Mouse (Mus musculus) CD4-positive, CD25-positive, alpha-beta regulatory T cell, adult 4 months (primary cell): ENCODE data around the gene Arl16. TPM values are rescaled to one million over a fixed set of nuclear protein-coding genes. Genes with fewer than 3 reads are reported as not detected.

Experiments
- ATAC-seq: one replicate; pipeline ENCODE4 v1.8.0; 2017
- polyA plus RNA-seq, 2 experiments: library from polyadenylated mRNA; unstranded; fragments of 100-300 nt; shearing (Covaris generic); gene quantifications; one replicate each; pipeline ENCODE4 v1.2.1; 2017

Arl16 gene
- polyA plus RNA-seq, 2 experiments from 2014 or later, result 34.8 to 44.8 TPM

DNA sequence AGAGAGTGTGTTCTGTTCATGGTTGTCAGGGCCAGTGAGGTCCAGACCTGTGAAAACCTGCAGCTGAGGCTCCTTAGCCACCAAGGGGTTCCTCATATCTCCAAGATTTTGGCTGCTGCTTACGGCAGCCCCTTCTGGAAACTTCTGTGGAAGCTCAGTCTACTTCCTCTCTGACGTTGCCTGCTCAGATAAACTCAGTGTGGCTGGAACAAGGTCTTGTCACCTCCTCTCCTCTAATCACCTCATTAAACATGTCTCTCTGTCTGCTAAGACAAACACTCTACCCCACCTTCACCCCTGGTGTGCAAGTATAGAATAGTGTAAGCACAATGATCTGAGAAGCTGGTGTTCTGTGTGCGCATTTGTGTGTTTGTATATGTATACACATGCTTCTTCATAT lies 21.9 kb downstream of the Arl16 start:
- no peak for ATAC-seq

DNA sequence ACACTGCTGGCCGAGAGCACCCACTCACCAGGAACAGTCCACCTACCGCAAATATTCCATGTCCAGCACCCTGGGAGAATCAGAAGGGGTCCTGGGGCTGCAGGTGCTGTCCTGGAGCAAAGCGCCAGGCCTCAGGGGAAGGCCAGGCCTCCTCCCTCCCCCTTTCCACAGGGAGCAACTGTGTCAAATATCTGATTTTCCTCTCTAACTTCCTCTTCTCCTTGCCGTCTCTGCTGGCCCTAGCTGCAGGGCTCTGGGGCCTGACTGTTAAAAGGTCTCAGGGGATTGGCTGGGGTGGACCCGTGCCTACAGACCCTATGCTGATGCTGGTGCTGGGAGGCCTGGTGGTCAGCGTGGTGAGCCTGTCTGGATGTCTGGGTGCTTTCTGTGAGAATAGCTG lies 23.3 kb downstream of the Arl16 start:
- ATAC-seq, result no peak

DNA sequence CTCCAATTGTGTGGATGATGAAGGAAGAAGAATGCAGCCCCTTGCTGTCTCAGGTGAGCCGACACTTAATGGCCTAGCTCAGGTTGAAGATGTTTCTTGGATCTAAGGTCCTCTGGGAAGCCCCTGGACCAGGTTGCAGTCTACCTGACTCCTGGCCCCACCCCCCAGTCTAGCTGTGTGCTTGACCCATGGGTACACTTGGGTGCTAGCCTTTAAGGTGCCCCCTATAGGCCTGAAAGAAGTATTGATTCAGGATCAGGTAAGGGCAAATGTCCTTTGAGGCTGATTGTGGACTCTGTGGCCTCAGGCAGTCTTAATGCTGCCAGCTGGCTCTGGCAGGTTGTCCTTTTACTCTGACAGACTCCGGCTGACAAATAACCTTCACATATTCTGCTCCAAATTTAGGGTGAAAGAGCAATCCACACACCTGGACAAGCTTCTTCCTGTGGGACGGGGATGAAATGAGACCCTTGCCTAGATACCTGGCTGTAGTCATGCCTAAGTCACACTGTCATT lies 24.6 kb downstream of the Arl16 start:
- no peak for ATAC-seq

DNA sequence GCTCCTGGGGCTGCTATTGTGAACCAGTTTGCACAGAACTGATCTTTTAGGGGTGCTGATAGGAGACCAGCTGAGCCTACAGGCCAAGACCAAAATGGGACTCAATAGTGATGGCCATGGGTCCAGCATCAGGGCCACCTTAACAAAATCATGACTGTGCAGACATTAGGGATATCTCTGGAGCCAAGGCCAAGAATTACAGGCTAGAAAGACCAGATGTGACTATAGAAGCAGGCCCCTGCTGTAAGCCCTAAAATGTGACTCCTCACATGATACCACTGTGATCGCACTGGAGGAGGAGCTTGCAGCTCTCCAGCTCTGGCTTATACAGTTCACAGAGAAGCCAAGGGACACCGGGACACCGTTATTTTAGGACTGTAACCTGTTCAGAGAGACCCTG lies 25.1 kb downstream of the Arl16 start, which contains the start of gene Tspan10:
Gene Tspan10 (plus strand): TSS at position 301 of the 400 bp plus-strand sequence.
- no peak for ATAC-seq

DNA sequence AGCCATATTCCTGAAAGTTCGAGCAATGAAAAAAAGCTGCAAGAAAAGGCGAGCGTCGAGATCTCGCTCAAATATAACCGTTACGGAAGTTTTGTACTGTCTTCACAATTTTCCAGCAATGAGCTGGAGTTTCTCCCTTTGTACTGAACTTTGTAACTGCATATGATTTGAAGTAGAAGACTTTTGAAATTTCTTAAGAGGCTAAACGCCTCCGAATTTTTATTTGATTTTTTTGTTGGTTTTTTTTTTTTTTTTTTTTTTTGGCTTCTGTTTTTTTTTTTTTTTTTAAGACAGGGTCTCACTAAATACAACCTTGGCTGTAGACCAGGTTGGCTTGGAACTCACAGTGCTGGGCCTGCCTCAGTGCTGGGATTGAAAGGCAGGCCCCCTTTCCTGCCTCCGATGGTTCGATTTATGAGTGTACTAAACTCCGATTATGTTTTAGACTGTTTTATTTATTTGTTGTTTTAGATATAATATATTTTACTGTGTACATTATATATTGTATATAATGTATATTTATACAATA lies 29.5 kb downstream of the Arl16 start:
- no peak for ATAC-seq

DNA sequence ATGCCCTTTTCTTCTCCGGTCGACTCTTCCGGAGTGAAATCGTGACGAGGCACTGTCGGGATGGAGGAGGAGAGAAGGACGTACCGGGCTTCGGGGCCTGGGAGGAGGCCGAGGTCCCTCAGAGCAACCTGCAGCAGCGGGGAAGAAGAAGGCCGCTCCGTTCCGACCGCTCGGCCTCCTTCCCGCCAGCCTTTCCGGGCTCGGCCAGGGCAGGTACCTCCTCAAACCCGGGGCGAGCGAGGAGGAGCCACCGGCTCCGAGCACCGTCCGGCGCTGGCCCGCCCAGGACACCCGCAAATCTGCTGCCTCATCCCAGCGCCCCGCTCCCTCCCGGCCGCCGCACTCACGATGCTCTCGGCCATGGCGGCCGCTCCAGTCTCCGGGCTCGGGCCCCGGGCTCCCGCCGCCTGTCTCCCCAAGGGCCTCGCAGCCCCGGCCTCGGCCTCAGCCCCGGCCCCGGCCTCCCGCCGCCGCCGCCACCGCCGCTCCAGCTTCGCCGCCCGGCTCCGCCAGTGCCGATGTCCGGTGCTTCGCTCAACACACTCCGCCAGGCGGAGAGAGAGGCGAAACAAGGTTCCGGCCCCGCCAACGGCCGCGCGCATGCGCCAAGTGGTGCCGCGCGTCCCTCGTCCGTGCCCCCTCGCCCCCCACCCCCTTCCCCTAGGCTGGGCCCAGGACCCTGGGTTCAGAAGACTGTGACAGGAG lies 30.1 kb downstream of the Arl16 start, which contains the start of gene Nploc4:
Gene Nploc4 (minus strand): TSS at position 557 of the 705 bp plus-strand sequence.
- ATAC-seq, result peak; percentile 45

DNA sequence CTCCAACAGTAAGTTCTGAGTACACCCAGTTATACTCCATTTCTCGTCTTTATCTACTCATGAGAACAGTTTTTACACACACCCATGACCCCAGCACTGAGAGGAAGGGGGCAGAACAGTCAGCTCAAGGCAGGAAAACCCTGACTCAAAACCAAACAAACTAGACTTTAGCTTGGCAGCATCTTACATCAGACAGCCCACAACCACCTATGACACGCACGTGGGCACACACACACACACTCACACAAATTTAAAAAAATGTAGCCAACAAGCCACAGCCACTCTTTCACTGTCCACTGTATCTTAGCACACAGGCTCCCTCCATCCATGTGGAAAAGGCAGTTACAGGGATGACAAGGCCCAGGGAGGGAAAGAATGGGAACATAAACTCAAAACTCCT lies 40.7 kb downstream of the Arl16 start:
- no peak for ATAC-seq

DNA sequence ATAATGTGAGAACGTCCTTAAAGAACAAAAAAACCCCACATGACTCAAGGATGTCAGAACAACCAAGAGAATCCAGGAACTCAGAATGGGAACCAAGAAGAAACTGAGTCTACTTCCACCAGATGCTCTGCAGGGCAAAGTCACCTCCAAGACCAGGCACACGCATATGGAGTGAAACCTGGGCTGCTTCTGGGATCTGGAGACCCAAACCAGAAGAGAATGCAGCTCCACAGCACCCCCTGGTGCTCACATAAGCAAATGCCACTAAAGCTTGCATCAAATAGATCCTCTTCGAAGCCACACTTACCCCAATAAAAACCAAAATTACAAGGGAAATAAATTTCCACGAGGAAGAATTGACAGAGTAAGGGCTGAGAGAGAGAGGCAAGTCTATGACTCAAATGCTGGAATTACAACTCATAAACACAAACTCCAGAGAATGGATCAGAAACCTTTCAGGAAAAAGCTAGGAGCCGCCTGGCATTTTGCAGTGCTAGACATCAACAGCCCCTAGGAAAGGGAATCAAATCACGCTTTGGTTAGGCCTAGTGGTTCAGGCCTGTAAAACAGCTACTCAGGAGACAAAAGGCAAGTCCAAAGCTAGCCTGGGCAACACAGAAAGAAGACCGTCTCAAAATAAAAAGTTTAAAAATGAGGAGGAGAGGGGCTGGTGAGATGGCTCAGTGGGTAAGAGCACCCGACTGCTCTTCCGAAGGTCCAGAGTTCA lies 43.7 kb downstream of the Arl16 start:
- ATAC-seq, result no peak

DNA sequence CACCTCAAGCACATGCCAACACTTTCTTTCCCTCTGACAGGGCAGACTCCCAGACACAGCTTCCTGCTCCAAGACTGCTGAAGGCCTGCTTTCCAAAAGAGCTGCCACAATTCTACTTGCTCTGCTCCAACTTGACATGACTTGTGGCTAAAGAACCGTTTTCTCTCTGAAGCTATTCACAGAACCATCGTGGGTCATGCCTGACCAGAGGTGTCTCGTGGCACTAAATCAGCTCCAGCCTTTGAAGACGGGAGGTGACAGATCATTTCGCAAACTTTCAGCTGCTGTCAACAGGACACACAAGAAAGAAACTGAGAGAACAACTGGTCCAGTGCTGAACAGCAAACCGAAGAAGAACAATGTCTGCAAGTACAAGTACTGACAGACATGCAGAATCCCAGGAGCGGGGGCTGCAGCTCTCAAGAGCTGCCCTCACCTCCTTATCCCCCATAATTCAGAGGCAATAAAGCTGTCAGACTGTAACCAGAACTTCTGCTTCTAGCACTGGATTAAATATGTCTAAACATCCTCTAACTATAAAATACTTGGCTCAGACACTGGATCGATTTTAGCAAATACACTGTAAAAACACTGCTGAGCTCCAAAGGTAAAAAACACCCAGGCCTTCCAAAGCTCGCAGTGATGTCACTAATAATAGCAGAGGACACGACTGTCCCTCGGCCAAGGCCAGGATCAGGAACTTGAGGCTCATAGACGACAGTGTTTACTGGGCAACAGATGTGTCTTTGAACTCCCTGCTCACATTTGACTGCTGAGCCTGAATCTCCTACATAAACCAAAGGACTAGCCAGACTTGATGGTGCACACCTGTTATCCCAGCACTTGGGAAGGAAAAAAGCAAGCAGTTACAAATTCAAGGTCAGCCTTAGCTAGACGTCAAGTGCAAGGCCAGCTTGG lies 44.5 kb downstream of the Arl16 start:
- ATAC-seq, result no peak

DNA sequence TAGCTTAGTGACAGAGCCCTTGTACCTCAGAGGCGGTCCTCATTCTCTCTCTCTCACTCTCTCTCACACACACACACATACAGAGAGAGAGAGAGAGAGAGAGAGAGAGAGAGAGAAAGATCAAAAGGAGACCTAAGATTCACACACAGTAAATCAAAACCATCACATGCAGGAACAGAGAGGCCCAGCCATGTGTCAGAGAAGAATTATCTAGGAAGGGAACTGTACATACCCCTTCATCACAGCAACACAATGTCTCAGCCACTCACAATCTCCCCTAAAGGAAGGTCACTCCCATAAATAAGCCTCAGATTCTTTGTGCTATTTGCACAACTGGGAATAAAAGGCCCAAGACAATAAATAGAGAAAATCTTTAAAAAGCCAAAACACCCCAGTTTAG lies 48.8 kb downstream of the Arl16 start:
- ATAC-seq, result no peak

DNA sequence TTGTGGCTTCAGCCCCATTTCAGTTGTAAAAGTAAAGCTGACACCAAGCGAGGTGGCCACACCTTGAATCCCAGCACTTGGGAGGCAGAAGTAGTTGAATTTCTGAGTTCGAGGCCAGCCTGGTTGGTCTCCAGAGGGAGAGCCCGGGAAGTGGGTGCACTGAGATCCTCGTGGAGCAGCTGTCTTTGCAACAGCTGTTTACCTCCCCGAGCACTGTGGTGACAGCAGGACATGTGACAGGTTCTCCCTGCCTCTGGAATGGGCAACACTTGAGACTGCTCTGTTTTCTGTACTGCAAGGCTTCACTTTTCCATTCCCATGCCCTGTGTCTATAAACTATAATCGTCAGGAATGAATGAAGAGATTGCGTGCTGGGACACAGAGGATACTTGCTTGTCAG lies 49.6 kb downstream of the Arl16 start:
- ATAC-seq, result no peak

Other genes with a start within 250 kb of the Arl16 start
- gene Bahcc1, start 234.7 kb downstream of the Arl16 start, polyA plus RNA-seq, result not detected
- gene Actg1, start 119.1 kb downstream of the Arl16 start, polyA plus RNA-seq, result 1,000 to 10,000 TPM; 2,387 to 3,192 TPM
- under 1 TPM; 0.67 to 0.99 TPM for gene Fscn2, start 106.1 kb downstream of the Arl16 start, polyA plus RNA-seq
- gene Faap100, start 88.8 kb downstream of the Arl16 start, polyA plus RNA-seq, result 10 to 100 TPM; 17.8 to 27.0 TPM
- 10 to 100 TPM in 1 of 2 experiments, 1 to 10 TPM in 1; 9.5 to 11.0 TPM for gene Nploc4, start 29.9 kb downstream of the Arl16 start, polyA plus RNA-seq
- not detected for gene Tspan10, start 25.0 kb downstream of the Arl16 start, polyA plus RNA-seq
- under 1 TPM in 1 of 2 experiments, not detected in 1; 0.83 TPM for gene Pde6g, start 14.1 kb downstream of the Arl16 start, polyA plus RNA-seq
- 1 to 10 TPM; 3.5 to 4.6 TPM for gene Oxld1, start 9.5 kb downstream of the Arl16 start, polyA plus RNA-seq
- gene Ccdc137, start 9.5 kb downstream of the Arl16 start, polyA plus RNA-seq, result 10 to 100 TPM; 19.8 to 27.7 TPM
- gene Mrpl12, start 17.0 kb upstream of the Arl16 start, polyA plus RNA-seq, result 10 to 100 TPM; 67.0 to 68.0 TPM
- gene Slc25a10, start 24.2 kb upstream of the Arl16 start, polyA plus RNA-seq, result 10 to 100 TPM; 11.0 to 14.3 TPM
- gene Gcgr, start 63.1 kb upstream of the Arl16 start, polyA plus RNA-seq, result not detected
- gene Mcrip1, start 82.1 kb upstream of the Arl16 start, polyA plus RNA-seq, result 100 to 1,000 TPM; 114 to 126 TPM
- gene Ppp1r27, start 83.5 kb upstream of the Arl16 start, polyA plus RNA-seq, result not detected
- 100 to 1,000 TPM; 162 to 169 TPM for gene P4hb, start 105.6 kb upstream of the Arl16 start, polyA plus RNA-seq
- gene Arhgdia, start 114.0 kb upstream of the Arl16 start, polyA plus RNA-seq, result 100 to 1,000 TPM; 554 to 866 TPM
- 10 to 100 TPM in 1 of 2 experiments, 1 to 10 TPM in 1; 8.5 to 42.6 TPM for gene Alyref, start 130.8 kb upstream of the Arl16 start, polyA plus RNA-seq
- 100 to 1,000 TPM; 122 to 134 TPM for gene Anapc11, start 130.8 kb upstream of the Arl16 start, polyA plus RNA-seq
- not detected for gene Npb, start 140.9 kb upstream of the Arl16 start, polyA plus RNA-seq
- gene Pcyt2, start 150.3 kb upstream of the Arl16 start, polyA plus RNA-seq, result 100 to 1,000 TPM; 101 to 179 TPM
- gene Sirt7, start 157.6 kb upstream of the Arl16 start, polyA plus RNA-seq, result 10 to 100 TPM; 66.4 to 66.7 TPM
- 10 to 100 TPM; 11.3 to 16.0 TPM for gene Mafg, start 166.0 kb upstream of the Arl16 start, polyA plus RNA-seq
- 1 to 10 TPM; 1.5 to 1.8 TPM for gene Pycr1, start 176.2 kb upstream of the Arl16 start, polyA plus RNA-seq
- not detected for gene Myadml2, start 180.6 kb upstream of the Arl16 start, polyA plus RNA-seq
- not detected for gene Notum, start 193.6 kb upstream of the Arl16 start, polyA plus RNA-seq
- 100 to 1,000 TPM in 1 of 2 experiments, 10 to 100 TPM in 1; 82.3 to 134 TPM for gene Aspscr1, start 205.4 kb upstream of the Arl16 start, polyA plus RNA-seq
- 100 to 1,000 TPM; 152 to 156 TPM for gene Cenpx, start 246.1 kb upstream of the Arl16 start, polyA plus RNA-seq
- 10 to 100 TPM; 26.8 to 34.4 TPM for gene Lrrc45, start 246.3 kb upstream of the Arl16 start, polyA plus RNA-seq